Mouse (Mus musculus) gonadal fat pad, adult 2 months (tissue): ENCODE results near the gene Tm7sf3. TPM values are rescaled to one million over a fixed set of nuclear protein-coding genes. Genes with fewer than 3 reads are reported as not detected.

ENCODE experiments used
- DNase-seq: peaks from one replicate; pipeline ENCODE4 v3.0.0-alpha.2; 2012; ENCODE audit warnings: low read depth
- polyA plus RNA-seq: library from polyadenylated mRNA; depleted of rRNA; stranded (reverse); fragments of >200 nt; gene quantifications from 2 replicates; pipeline ENCODE4 v1.2.3, GENCODE M21; 2012

The Tm7sf3 gene
- polyA plus RNA-seq, 1 experiment, result 21.6 TPM

- DNase-seq, result no peak
Measured at GRCm38 (mm10) chr6:146660591-146660990, 18.0 kb upstream of the Tm7sf3 start.

- DNase-seq, result no peak
Measured at GRCm38 (mm10) chr6:146653197-146653596, 10.6 kb upstream of the Tm7sf3 start.

GRCm38 (mm10) chr6:146651431-146651830 is 8.8 kb upstream of the Tm7sf3 start:
- DNase-seq, result no peak

GRCm38 (mm10) chr6:146650013-146650412 is 7.4 kb upstream of the Tm7sf3 start:
- no peak for DNase-seq

- DNase-seq, result no peak
Measured at GRCm38 (mm10) chr6:146643184-146643570, 553 bp upstream of the Tm7sf3 start.

- DNase-seq, result no peak
Measured at GRCm38 (mm10) chr6:146641621-146642210, 908 bp downstream of the Tm7sf3 start.

- DNase-seq, result no peak
Measured at GRCm38 (mm10) chr6:146640991-146641390, 1.6 kb downstream of the Tm7sf3 start.

- DNase-seq, result no peak
Measured at GRCm38 (mm10) chr6:146640068-146640965, 2.3 kb downstream of the Tm7sf3 start.

GRCm38 (mm10) chr6:146636482-146636881 is 6.1 kb downstream of the Tm7sf3 start:
- DNase-seq, result no peak

GRCm38 (mm10) chr6:146634759-146635606 is 7.6 kb downstream of the Tm7sf3 start:
- DNase-seq, result no peak

- DNase-seq, result no peak
Measured at GRCm38 (mm10) chr6:146634015-146634722, 8.5 kb downstream of the Tm7sf3 start.

GRCm38 (mm10) chr6:146633629-146634014 is 9.0 kb downstream of the Tm7sf3 start:
- no peak for DNase-seq

- DNase-seq, result no peak
Measured at GRCm38 (mm10) chr6:146633097-146633496, 9.5 kb downstream of the Tm7sf3 start.

- DNase-seq, result no peak
Measured at GRCm38 (mm10) chr6:146632403-146632802, 10.2 kb downstream of the Tm7sf3 start.

- DNase-seq, result no peak
Measured at GRCm38 (mm10) chr6:146631847-146632246, 10.8 kb downstream of the Tm7sf3 start.

- no peak for DNase-seq
Measured at GRCm38 (mm10) chr6:146630961-146631360, 11.7 kb downstream of the Tm7sf3 start.

- DNase-seq, result no peak
Measured at GRCm38 (mm10) chr6:146629781-146630756, 12.6 kb downstream of the Tm7sf3 start.

- DNase-seq, result no peak
Measured at GRCm38 (mm10) chr6:146628123-146628522, 14.5 kb downstream of the Tm7sf3 start.

- DNase-seq, result no peak
Measured at GRCm38 (mm10) chr6:146616670-146617069, 26.0 kb downstream of the Tm7sf3 start.

- no peak for DNase-seq
Measured at GRCm38 (mm10) chr6:146615891-146616290, 26.7 kb downstream of the Tm7sf3 start.
